Mouse (Mus musculus): ENCODE measurements around the gene Tcf7l2. TPM values are rescaled to one million over a fixed set of nuclear protein-coding genes. Genes with fewer than 3 reads are reported as not detected.

Gene Tcf7l2
- total and polyA plus RNA-seq, 3 experiments, result not detected

- H3K9me3 ChIP-seq (replicated peaks; ENCODE audit: low read length), result no peaks in the 10 kb centered on the region
- in situ Hi-C loops (cut with MboI; ENCODE audit: low pct_ligation_motif_present, low pct_unique_long_range_greater_than_20kb, low sequenced_read_pairs), result no loop called here
- dilution Hi-C loops (cut with MboI; ENCODE audit: extremely low pct_ligation_motif_present, extremely low pct_unique_long_range_greater_than_20kb, low sequenced_read_pairs), result no loop called here
- H3K36me3 ChIP-seq (replicated peaks in 1 of 2; ENCODE audit: control insufficient read depth in 1 of 2, insufficient read depth in 1 of 2, low read length in 1 of 2), result no peaks in the 10 kb centered on the region
- no peak for DNase-seq (ENCODE audit: extremely low read depth)
- H3K4me3 ChIP-seq (replicated peaks in 1 of 3; ENCODE audit: low read depth in 2 of 3, low read length in 2 of 3, poor library complexity in 1 of 3), result no peak overlapping the region
- H3K27ac ChIP-seq (ENCODE audit: insufficient read depth, low read depth), result no peak overlapping the region
- no peaks in the 10 kb centered on the region for H3K4me1 ChIP-seq (ENCODE audit: control insufficient read depth in 1 of 2, insufficient read depth in 2 of 2)
- H3K79me2 ChIP-seq (replicated peaks; ENCODE audit: control insufficient read depth, extremely low read depth, insufficient read depth, poor library complexity, severe bottlenecking), result no peaks in the 10 kb centered on the region
- no peak overlapping the region for H3K4me2 ChIP-seq (ENCODE audit: insufficient read depth, low read depth, poor library complexity, severe bottlenecking)
- TF ChIP-seq MAX (IDR thresholded peaks at IDR 0.05; ENCODE audit: low read length) (no peak), HCFC1 (IDR thresholded peaks at IDR 0.05; ENCODE audit: low read depth, low read length) (no peak), RCOR1 (conservative IDR thresholded peaks at IDR 0.05; ENCODE audit: low read depth, low read length) (no peak), ZC3H11A (IDR thresholded peaks at IDR 0.05; ENCODE audit: low read depth, low read length) (no peak), CTCF (conservative IDR thresholded peaks at IDR 0.05 in 1 of 2, IDR thresholded peaks at IDR 0.05 in 1 of 2; ENCODE audit: low read depth in 2 of 2, low read length in 2 of 2) (no peak), JUN (IDR thresholded peaks at IDR 0.05; ENCODE audit: insufficient read depth, low read depth, low read length) (no peak), USF2 (conservative IDR thresholded peaks at IDR 0.05; ENCODE audit: low read depth, low read length) (no peak), SIN3A (IDR thresholded peaks at IDR 0.05; ENCODE audit: low read length) (no peak), MEF2A (IDR thresholded peaks at IDR 0.05; ENCODE audit: borderline replicate concordance, low read depth, low read length) (no peak), ZNF384 (IDR thresholded peaks at IDR 0.05; ENCODE audit: low read depth, low read length) (no peak), CHD1 (IDR thresholded peaks at IDR 0.05; ENCODE audit: low read depth, low read length) (no peak)
- peaks cover 5% of the 10 kb centered on the region for H3K27me3 ChIP-seq (replicated peaks)
- H3K9ac ChIP-seq (ENCODE audit: insufficient read depth, low read depth), result no peak overlapping the region
Observed at GRCm38 (mm10) chr19:55702716-55703115, 38.9 kb upstream of the Tcf7l2 start.

GRCm38 (mm10) chr19:55704071-55704470 is 37.5 kb upstream of the Tcf7l2 start:
- dilution Hi-C loops (cut with MboI; ENCODE audit: extremely low pct_ligation_motif_present, extremely low pct_unique_long_range_greater_than_20kb, low sequenced_read_pairs), result no loop called here
- no peak overlapping the region for H3K4me3 ChIP-seq (replicated peaks in 1 of 3; ENCODE audit: low read depth in 2 of 3, low read length in 2 of 3, poor library complexity in 1 of 3)
- H3K36me3 ChIP-seq (replicated peaks in 1 of 2; ENCODE audit: control insufficient read depth in 1 of 2, insufficient read depth in 1 of 2, low read length in 1 of 2), result no peaks in the 10 kb centered on the region
- peaks cover 2% of the 10 kb centered on the region for H3K27me3 ChIP-seq (replicated peaks)
- H3K79me2 ChIP-seq (replicated peaks; ENCODE audit: control insufficient read depth, extremely low read depth, insufficient read depth, poor library complexity, severe bottlenecking), result no peaks in the 10 kb centered on the region
- H3K4me2 ChIP-seq (ENCODE audit: insufficient read depth, low read depth, poor library complexity, severe bottlenecking), result no peak overlapping the region
- H3K9ac ChIP-seq (ENCODE audit: insufficient read depth, low read depth), result no peak overlapping the region
- no peak for DNase-seq (ENCODE audit: extremely low read depth)
- TF ChIP-seq MYC (IDR thresholded peaks at IDR 0.05; ENCODE audit: low read depth, low read length) (no peak), SMC3 (IDR thresholded peaks at IDR 0.05; ENCODE audit: low read depth, low read length) (no peak), ZNF384 (IDR thresholded peaks at IDR 0.05; ENCODE audit: low read depth, low read length) (no peak), GABPA (IDR thresholded peaks at IDR 0.05; ENCODE audit: insufficient replicate concordance, low read depth, low read length) (no peak), MEF2A (IDR thresholded peaks at IDR 0.05; ENCODE audit: borderline replicate concordance, low read depth, low read length) (no peak), NRF1 (IDR thresholded peaks at IDR 0.05; ENCODE audit: low read depth, low read length) (no peak), MAFK (IDR thresholded peaks at IDR 0.05; ENCODE audit: insufficient replicate concordance, low read length) (no peak), IRF4 (IDR thresholded peaks at IDR 0.05; ENCODE audit: low read depth, low read length) (no peak), RCOR1 (conservative IDR thresholded peaks at IDR 0.05; ENCODE audit: low read depth, low read length) (no peak), JUND (conservative IDR thresholded peaks at IDR 0.05; ENCODE audit: low read depth, low read length) (no peak), ETS1 (conservative IDR thresholded peaks at IDR 0.05; ENCODE audit: low read depth, low read length) (no peak), MAX (IDR thresholded peaks at IDR 0.05; ENCODE audit: low read length) (no peak)
- in situ Hi-C loops (cut with MboI; ENCODE audit: low pct_ligation_motif_present, low pct_unique_long_range_greater_than_20kb, low sequenced_read_pairs), result no loop called here
- no peak overlapping the region for H3K27ac ChIP-seq (ENCODE audit: insufficient read depth, low read depth)
- no peaks in the 10 kb centered on the region for H3K9me3 ChIP-seq (replicated peaks; ENCODE audit: low read length)
- no peaks in the 10 kb centered on the region for H3K4me1 ChIP-seq (ENCODE audit: control insufficient read depth in 1 of 2, insufficient read depth in 2 of 2)

Measured in CH12.LX (cell line).